Mouse (Mus musculus): Measurements from ENCODE around the gene Eef1akmt2. TPM values are rescaled to one million over a fixed set of nuclear protein-coding genes. Genes with fewer than 3 reads are reported as not detected.

The Eef1akmt2 gene
- polyA plus RNA-seq, 1 experiment from 2014 or later: 64.9 TPM

DNA sequence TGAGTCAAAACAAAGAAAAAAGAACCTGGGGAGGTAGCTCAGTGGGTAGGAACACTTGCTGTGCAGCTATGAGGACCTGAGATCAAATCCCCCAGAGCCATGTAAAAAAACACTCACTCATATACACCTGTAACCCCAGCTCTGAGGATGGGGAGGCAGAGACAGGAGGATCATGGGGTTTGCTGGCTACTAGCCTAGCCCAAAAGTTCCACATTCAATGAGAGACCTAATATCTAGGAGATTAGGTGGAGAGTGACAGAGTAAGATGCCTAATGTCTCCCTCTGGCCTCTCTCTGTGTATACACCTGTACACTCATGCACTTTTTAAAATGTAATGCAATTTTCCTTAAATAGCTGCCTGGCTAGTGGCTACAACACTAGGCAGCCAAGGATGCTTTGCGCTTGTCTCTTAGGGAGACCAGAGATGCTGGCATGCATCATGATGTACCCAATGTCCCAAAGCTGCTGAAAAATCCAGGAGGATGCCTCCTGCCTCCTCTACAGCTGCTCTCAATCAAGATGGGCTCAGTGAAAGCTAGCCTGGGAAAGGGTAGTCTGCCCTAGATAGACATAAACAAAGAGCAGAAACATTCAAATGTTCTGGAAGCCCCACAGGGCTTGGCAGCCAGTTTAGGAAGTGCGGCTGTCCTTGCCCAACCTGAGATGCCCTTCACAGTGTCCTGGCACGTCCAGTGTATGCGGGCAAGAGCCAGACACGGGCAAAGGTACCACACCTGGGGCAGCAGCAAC lies 39.3 kb upstream of the Eef1akmt2 start:
- Histone ChIP-seq H3K36me3 (ENCODE audit: insufficient read depth, low read length) (no peaks in the 10 kb centered on the region), H3K27ac (ENCODE audit: low read length) (no peak overlapping the region), H3K9ac (replicated peaks; ENCODE audit: low read length) (no peak overlapping the region), H3K4me3 (ENCODE audit: low read length) (no peak overlapping the region), H3K9me3 (ENCODE audit: low read length) (no peaks in the 10 kb centered on the region), H3K4me2 (replicated peaks; ENCODE audit: low read depth, low read length) (no peak overlapping the region), H3K4me1 (ENCODE audit: insufficient read depth, low read length) (peaks cover 6% of the 10 kb centered on the region), H3K27me3 (ENCODE audit: insufficient read depth, low read length) (no peaks in the 10 kb centered on the region)
- ATAC-seq (ENCODE audit: low FRiP score, low TSS enrichment): no peak
- WGBS: 76% methylated on average over 5 of the region's 5 CpGs

DNA sequence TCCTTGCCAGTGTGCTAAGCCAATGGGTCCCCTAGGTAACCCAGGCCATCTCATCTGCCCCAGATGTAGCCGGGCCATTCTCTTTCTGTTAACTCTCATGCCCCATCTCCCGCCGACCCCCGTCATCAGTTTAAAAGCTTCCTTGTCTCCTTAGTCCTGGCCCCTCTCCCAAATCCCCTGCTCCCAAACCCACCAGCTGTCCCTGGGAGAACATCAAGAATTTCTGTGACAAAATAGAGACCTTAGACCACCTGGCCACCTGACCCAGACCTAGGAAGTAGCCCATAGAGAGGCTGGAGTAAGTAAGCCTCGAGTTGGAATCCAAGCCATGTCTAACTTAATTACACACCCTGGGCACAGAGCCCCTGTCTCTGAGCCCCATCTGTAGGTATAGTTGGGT lies 37.7 kb upstream of the Eef1akmt2 start:
- Histone ChIP-seq H3K4me3 (ENCODE audit: low read length) (no peak overlapping the region), H3K9ac (replicated peaks; ENCODE audit: low read length) (no peak overlapping the region), H3K36me3 (ENCODE audit: insufficient read depth, low read length) (no peaks in the 10 kb centered on the region), H3K9me3 (ENCODE audit: low read length) (no peaks in the 10 kb centered on the region), H3K27ac (ENCODE audit: low read length) (no peak overlapping the region), H3K4me1 (ENCODE audit: insufficient read depth, low read length) (peaks cover 10% of the 10 kb centered on the region), H3K4me2 (replicated peaks; ENCODE audit: low read depth, low read length) (no peak overlapping the region), H3K27me3 (ENCODE audit: insufficient read depth, low read length) (no peaks in the 10 kb centered on the region)
- ATAC-seq (ENCODE audit: low FRiP score, low TSS enrichment): no peak
- WGBS: 83% methylated on average over 5 of the region's 5 CpGs

DNA sequence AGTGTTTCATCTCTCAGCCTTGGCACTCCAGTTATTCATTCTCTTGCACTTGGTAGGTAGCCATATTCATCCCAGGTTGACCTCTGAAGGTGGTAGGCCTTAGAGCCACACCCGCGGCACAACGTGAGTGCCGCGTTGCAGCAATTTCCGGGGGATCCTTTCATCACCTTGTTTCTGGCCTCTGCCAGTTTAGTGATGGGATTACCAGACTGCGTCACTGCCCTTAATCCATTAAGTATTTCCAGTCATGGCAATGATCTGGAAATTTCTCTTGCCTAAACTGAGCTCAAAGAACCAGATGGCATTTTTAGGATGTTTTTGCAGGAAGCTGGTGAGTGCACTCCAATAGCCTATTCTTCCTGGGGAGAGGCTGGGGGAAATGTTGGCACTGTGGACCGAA lies 37.2 kb upstream of the Eef1akmt2 start:
- H3K9me3 ChIP-seq (ENCODE audit: low read length): no peaks in the 10 kb centered on the region
- H3K27me3 ChIP-seq (ENCODE audit: insufficient read depth, low read length): no peaks in the 10 kb centered on the region
- ATAC-seq (ENCODE audit: low FRiP score, low TSS enrichment): no peak
- no peak overlapping the region for H3K4me3 ChIP-seq (ENCODE audit: low read length)
- H3K36me3 ChIP-seq (ENCODE audit: insufficient read depth, low read length): peaks cover under 1% of the 10 kb centered on the region; the same call in 1 of the 2 replicates
- no peak overlapping the region for H3K27ac ChIP-seq (ENCODE audit: low read length)
- peaks cover 10% of the 10 kb centered on the region for H3K4me1 ChIP-seq (ENCODE audit: insufficient read depth, low read length)
- H3K9ac ChIP-seq (replicated peaks; ENCODE audit: low read length): no peak overlapping the region
- H3K4me2 ChIP-seq (replicated peaks; ENCODE audit: low read depth, low read length): no peak overlapping the region
- 94% methylated on average over 8 of the region's 8 CpGs for WGBS

DNA sequence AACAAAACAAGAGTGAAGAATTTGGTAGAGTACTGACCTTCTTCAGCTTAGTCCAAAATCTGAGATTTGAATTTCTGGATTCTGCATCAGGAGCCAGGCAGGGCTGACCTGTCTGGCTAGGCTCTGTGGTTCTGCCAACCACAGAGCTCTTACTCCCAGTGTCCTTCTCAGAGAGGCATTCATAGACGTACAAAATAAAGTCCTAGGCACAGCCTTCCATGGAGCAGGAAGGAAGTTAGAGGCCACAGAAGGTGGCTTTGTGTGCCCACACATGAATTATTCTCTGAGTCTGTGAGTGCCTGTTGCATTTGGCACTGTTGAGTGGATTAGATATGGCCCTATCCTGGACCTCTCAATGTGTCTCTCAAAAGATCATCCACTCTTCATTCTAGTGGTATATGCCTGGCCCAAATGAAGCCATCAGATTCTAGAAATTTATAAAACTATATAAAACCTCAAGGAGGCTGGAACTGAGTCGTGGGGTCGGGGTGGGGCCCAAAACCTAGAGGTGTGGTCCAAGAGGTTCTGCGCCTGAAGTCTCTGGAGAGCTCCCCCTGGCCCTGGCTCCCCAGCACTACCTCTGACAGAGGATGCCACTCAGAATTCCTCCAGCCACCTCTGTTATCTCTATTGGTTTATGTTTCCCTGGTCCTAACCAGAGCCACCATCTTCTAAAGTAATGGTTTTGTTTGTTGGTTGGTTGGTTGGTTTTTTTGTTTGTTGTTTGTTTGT lies 36.2 kb upstream of the Eef1akmt2 start:
- 79% methylated on average over 4 of the region's 4 CpGs for WGBS
- no peak overlapping the region for H3K4me3 ChIP-seq (ENCODE audit: low read length)
- no peak overlapping the region for H3K9ac ChIP-seq (replicated peaks; ENCODE audit: low read length)
- no peak for ATAC-seq (ENCODE audit: low FRiP score, low TSS enrichment)
- H3K9me3 ChIP-seq (ENCODE audit: low read length): no peaks in the 10 kb centered on the region
- H3K36me3 ChIP-seq (ENCODE audit: insufficient read depth, low read length): peaks cover 10% of the 10 kb centered on the region; the same call in 1 of the 2 replicates
- no peaks in the 10 kb centered on the region for H3K27me3 ChIP-seq (ENCODE audit: insufficient read depth, low read length)
- H3K4me2 ChIP-seq (replicated peaks; ENCODE audit: low read depth, low read length): no peak overlapping the region
- peaks cover 10% of the 10 kb centered on the region for H3K4me1 ChIP-seq (ENCODE audit: insufficient read depth, low read length)
- no peak overlapping the region for H3K27ac ChIP-seq (ENCODE audit: low read length)

- no peak overlapping the region for H3K4me2 ChIP-seq (replicated peaks; ENCODE audit: low read depth, low read length)
- peaks cover 16% of the 10 kb centered on the region for H3K36me3 ChIP-seq (ENCODE audit: insufficient read depth, low read length)
- ATAC-seq (ENCODE audit: low FRiP score, low TSS enrichment): no peak
- H3K4me3 ChIP-seq (ENCODE audit: low read length): no peak overlapping the region
- H3K27me3 ChIP-seq (ENCODE audit: insufficient read depth, low read length): no peaks in the 10 kb centered on the region
- WGBS: 70% methylated on average over 3 of the region's 3 CpGs
- H3K27ac ChIP-seq (ENCODE audit: low read length): no peak overlapping the region
- H3K9me3 ChIP-seq (ENCODE audit: low read length): no peaks in the 10 kb centered on the region
- H3K9ac ChIP-seq (replicated peaks; ENCODE audit: low read length): no peak overlapping the region
- peaks cover 10% of the 10 kb centered on the region for H3K4me1 ChIP-seq (ENCODE audit: insufficient read depth, low read length)
Measured at GRCm38 (mm10) chr7:132888052-132888451, 35.6 kb upstream of the Eef1akmt2 start.

- H3K4me3 ChIP-seq (ENCODE audit: low read length): no peak overlapping the region
- no peak overlapping the region for H3K4me2 ChIP-seq (replicated peaks; ENCODE audit: low read depth, low read length)
- H3K4me1 ChIP-seq (ENCODE audit: insufficient read depth, low read length): peaks cover 10% of the 10 kb centered on the region
- no peaks in the 10 kb centered on the region for H3K27me3 ChIP-seq (ENCODE audit: insufficient read depth, low read length)
- H3K36me3 ChIP-seq (ENCODE audit: insufficient read depth, low read length): peaks cover 20% of the 10 kb centered on the region
- ATAC-seq (ENCODE audit: low FRiP score, low TSS enrichment): peak; percentile 63; the same call in 1 of the 2 replicates
- 0 out of 2 replicates have a peak, but pooled peaks cover 1% of the 10 kb centered on the region for H3K9me3 ChIP-seq (ENCODE audit: low read length)
- H3K9ac ChIP-seq (replicated peaks; ENCODE audit: low read length): no peak overlapping the region
- peak overlapping the region; percentile 59 for H3K27ac ChIP-seq (ENCODE audit: low read length)
- 29% methylated on average over 7 of the region's 7 CpGs for WGBS
Measured at GRCm38 (mm10) chr7:132887019-132887804, 34.7 kb upstream of the Eef1akmt2 start.

DNA sequence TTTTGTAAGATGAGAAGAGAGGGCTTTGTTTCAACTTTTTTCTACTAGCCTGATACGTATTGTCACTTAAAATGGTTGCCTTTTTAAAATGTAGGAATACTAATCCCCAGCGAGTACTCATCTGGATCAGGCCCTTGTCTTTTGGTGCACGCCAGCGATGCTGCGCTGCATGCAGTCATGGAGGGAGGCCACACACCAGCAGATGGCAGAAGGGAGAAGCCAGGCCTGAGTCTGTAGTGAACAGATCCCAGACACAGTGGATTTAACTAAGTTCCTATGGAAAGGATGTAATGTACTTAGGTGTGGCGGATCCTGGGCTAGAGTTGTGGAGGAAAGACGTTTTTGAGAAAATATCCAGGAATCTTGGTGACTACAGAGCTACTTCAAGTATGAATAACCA lies 31.6 kb upstream of the Eef1akmt2 start:
- H3K27ac ChIP-seq (ENCODE audit: low read length): no peak overlapping the region
- peaks cover 43% of the 10 kb centered on the region for H3K36me3 ChIP-seq (ENCODE audit: insufficient read depth, low read length)
- 0 out of 2 replicates have a peak, but pooled peaks cover 2% of the 10 kb centered on the region for H3K9me3 ChIP-seq (ENCODE audit: low read length)
- H3K9ac ChIP-seq (replicated peaks; ENCODE audit: low read length): no peak overlapping the region
- H3K4me2 ChIP-seq (replicated peaks; ENCODE audit: low read depth, low read length): no peak overlapping the region
- H3K4me1 ChIP-seq (ENCODE audit: insufficient read depth, low read length): peaks cover 10% of the 10 kb centered on the region
- H3K4me3 ChIP-seq (ENCODE audit: low read length): no peak overlapping the region
- no peak for ATAC-seq (ENCODE audit: low FRiP score, low TSS enrichment)
- H3K27me3 ChIP-seq (ENCODE audit: insufficient read depth, low read length): no peaks in the 10 kb centered on the region
- 94% methylated on average over 7 of the region's 7 CpGs for WGBS

GRCm38 (mm10) chr7:132882343-132882742 lies 29.9 kb upstream of the Eef1akmt2 start:
- peaks cover 10% of the 10 kb centered on the region for H3K4me1 ChIP-seq (ENCODE audit: insufficient read depth, low read length)
- no peaks in the 10 kb centered on the region for H3K27me3 ChIP-seq (ENCODE audit: insufficient read depth, low read length)
- no peak overlapping the region for H3K27ac ChIP-seq (ENCODE audit: low read length)
- WGBS: 72% methylated on average over 2 of the region's 2 CpGs
- no peak overlapping the region for H3K4me2 ChIP-seq (replicated peaks; ENCODE audit: low read depth, low read length)
- H3K4me3 ChIP-seq (ENCODE audit: low read length): no peak overlapping the region
- H3K36me3 ChIP-seq (ENCODE audit: insufficient read depth, low read length): peaks cover 55% of the 10 kb centered on the region
- no peak for ATAC-seq (ENCODE audit: low FRiP score, low TSS enrichment)
- H3K9ac ChIP-seq (replicated peaks; ENCODE audit: low read length): no peak overlapping the region
- H3K9me3 ChIP-seq (ENCODE audit: low read length): 0 out of 2 replicates have a peak, but pooled peaks cover 2% of the 10 kb centered on the region

GRCm38 (mm10) chr7:132880276-132880675 lies 27.8 kb upstream of the Eef1akmt2 start:
- no peak for ATAC-seq (ENCODE audit: low FRiP score, low TSS enrichment)
- 100% methylated on average over 1 of the region's 1 CpGs for WGBS
- H3K27me3 ChIP-seq (ENCODE audit: insufficient read depth, low read length): no peaks in the 10 kb centered on the region
- H3K4me2 ChIP-seq (replicated peaks; ENCODE audit: low read depth, low read length): no peak overlapping the region
- 0 out of 2 replicates have a peak, but pooled peaks cover 2% of the 10 kb centered on the region for H3K9me3 ChIP-seq (ENCODE audit: low read length)
- no peak overlapping the region for H3K27ac ChIP-seq (ENCODE audit: low read length)
- no peak overlapping the region for H3K9ac ChIP-seq (replicated peaks; ENCODE audit: low read length)
- H3K4me1 ChIP-seq (ENCODE audit: insufficient read depth, low read length): no peaks in the 10 kb centered on the region
- H3K4me3 ChIP-seq (ENCODE audit: low read length): no peak overlapping the region
- peaks cover 74% of the 10 kb centered on the region for H3K36me3 ChIP-seq (ENCODE audit: insufficient read depth, low read length)
